Mouse (Mus musculus) layer of hippocampus, postnatal 25 days (tissue): Measurements from ENCODE around the gene Slc38a5. TPM values are rescaled to one million over a fixed set of nuclear protein-coding genes. Genes with fewer than 3 reads are reported as not detected.
A peak's percentile ranks its signal among the peaks of the same experiment; 100 is the strongest.

Experiments
- DNase-seq, 2 experiments: peaks; one replicate each; pipeline ENCODE4 v3.0.0; 2022; ENCODE audit warnings: mixed read lengths in 2 of 2, low spot score in 1 of 2; ENCODE audit errors: extremely low spot score in 1 of 2
- total RNA-seq, 2 experiments: library from RNA; stranded (reverse); gene quantifications; 2 replicates each; pipeline ENCODE4 v1.2.3; 2021

Gene Slc38a5
- total RNA-seq, 2 experiments from 2014 or later: 5.3 to 7.9 TPM

DNA sequence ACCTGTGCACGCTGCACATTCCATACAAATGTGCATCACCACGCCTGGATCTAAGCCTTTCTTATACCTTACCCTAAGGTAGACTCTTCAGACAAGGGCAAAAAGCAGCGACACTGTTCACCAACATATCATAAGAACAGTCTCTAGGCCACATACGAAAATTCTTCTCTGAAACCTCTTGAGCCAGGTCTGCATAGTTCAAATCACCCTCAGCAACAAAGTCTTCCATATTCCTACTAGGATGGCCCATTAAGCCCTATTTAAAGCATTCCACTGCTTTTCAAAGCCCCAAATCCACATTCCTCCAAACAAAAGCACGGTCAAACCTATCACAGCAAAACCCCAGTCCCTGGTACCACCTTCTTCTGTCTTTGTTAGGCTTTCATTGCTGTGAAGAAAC is 17.7 kb downstream of the Slc38a5 start:
- DNase-seq: no peak

DNA sequence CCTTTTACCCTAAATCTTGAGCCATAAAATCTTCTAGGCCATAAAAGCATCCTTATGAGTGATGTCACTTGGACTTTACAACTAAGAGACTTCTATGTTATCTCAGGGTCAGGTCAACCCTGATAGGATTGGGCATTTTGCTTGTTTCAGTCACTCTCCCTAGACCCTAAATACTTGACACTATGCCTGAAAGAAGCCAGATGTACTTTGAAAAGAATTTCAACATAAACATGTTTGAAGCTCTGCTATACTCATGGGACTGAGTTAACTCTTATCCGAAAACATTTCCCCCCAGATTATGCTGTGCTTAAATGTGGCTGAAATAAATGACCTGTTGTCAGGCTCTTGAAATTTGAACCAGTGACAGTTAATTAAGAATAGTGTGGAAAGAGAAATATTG is 38.4 kb downstream of the Slc38a5 start:
- no peak for DNase-seq

DNA sequence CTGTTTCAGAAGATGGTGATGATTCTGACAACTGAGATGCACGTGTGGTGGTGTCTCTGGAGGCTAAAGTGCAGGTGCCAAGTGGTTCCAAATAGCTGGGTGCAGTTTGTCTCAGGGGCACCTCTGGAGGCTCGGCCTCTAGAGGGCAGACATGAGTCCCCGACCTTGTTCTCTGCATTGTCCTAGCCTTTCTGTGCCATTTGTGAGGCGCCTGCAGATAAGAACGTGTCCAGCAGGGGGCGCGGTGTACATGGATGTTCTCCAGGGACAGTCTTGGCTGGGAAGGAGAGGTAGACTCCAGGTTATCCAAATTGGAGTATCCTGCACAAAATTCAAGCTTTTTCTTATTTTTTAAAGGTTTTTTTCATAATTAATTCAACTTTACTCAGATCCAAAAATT is 44.0 kb downstream of the Slc38a5 start:
- DNase-seq: peak; percentile 5 to 52

DNA sequence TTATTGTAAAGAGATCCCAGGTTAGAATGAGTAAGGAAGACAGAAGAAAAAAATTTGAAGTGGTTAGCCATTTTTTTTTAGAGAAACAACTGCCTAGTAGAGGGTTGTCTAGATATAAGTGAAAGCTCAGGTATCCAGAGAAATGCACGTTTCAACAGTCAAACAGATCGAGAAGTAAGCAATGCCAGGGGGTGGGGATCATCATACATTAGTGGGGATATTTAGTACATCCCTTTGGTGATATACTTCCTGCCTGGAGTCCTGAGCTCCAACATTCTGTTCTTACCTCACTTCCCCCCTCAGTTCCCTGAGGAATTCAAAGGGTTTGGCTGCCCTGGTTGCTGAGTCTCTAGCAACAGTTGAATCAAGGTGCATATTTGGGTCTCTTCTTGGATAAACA is 56.2 kb downstream of the Slc38a5 start, which contains the start of gene Ssxb10:
TSS of gene Ssxb10 (plus strand) at position 301 of the 400 bp plus-strand sequence.
- no peak for DNase-seq

Other genes starting within 250 kb of the Slc38a5 start
- 10 to 100 TPM; 19.3 to 20.9 TPM for gene Suv39h1, start 196.4 kb upstream of the Slc38a5 start, total RNA-seq
- gene Was, start 180.6 kb upstream of the Slc38a5 start, total RNA-seq: 1 to 10 TPM; 1.0 to 1.5 TPM
- gene Wdr13, start 138.2 kb upstream of the Slc38a5 start, total RNA-seq: 100 to 1,000 TPM; 199 to 214 TPM
- gene Rbm3, start 125.3 kb upstream of the Slc38a5 start, total RNA-seq: 100 to 1,000 TPM in 1 of 2 experiments, 10 to 100 TPM in 1; 94.0 to 137 TPM
- 10 to 100 TPM; 13.3 to 13.9 TPM for gene Tbc1d25, start 95.0 kb upstream of the Slc38a5 start, total RNA-seq
- 10 to 100 TPM; 36.1 to 38.4 TPM for gene Ebp, start 77.6 kb upstream of the Slc38a5 start, total RNA-seq
- 100 to 1,000 TPM in 1 of 2 experiments, 10 to 100 TPM in 1; 94.5 to 101 TPM for gene Porcn, start 64.6 kb upstream of the Slc38a5 start, total RNA-seq
- gene Ftsj1, start 18.7 kb upstream of the Slc38a5 start, total RNA-seq: 10 to 100 TPM; 23.2 to 29.7 TPM
- not detected for gene Ssxb10, start 56.3 kb downstream of the Slc38a5 start, total RNA-seq
- not detected for gene Ssxb9, start 95.8 kb downstream of the Slc38a5 start, total RNA-seq
- gene Ssxb1, start 142.2 kb downstream of the Slc38a5 start, total RNA-seq: not detected
- gene Ssxb2, start 190.6 kb downstream of the Slc38a5 start, total RNA-seq: not detected